Mouse (Mus musculus) megakaryocyte, embryonic 14.5 days (primary cell): ENCODE data around the gene Zcwpw1.

Source experiments
- FLI1 ChIP-seq: IDR thresholded peaks from 2 replicates; pipeline ENCODE4 v1.6.1; 2012; ENCODE audit warnings: low read length, inconsistent platforms, mixed read lengths
- GATA1 ChIP-seq: IDR thresholded peaks from 3 replicates; pipeline ENCODE4 v1.6.1; 2012; ENCODE audit warnings: mixed read lengths, low read length, inconsistent platforms, borderline replicate concordance

GRCm38 (mm10) chr5:137749196-137749836, 38.3 kb upstream of the Zcwpw1 start:
- TF ChIP-seq GATA1 (no peak), FLI1 (no peak)
